Mouse (Mus musculus) C2C12 (cell line): ENCODE results near the gene Spsb2. TPM values are rescaled to one million over a fixed set of nuclear protein-coding genes. Genes with fewer than 3 reads are reported as not detected.
"Not testable (repeated sequence)": the region's sequence is repeated elsewhere in the genome, so short reads cannot be mapped to it uniquely, and the experiment has no call there.

Source experiments
- H3K27me3 ChIP-seq: one replicate; pipeline ENCODE4 v1.6.1; 2011; ENCODE audit not compliant: control insufficient read depth, insufficient read depth, insufficient read length
- H3K36me3 ChIP-seq: one replicate; pipeline ENCODE4 v1.6.1; 2011; ENCODE audit not compliant: control insufficient read depth, insufficient read depth
- H3K4me3 ChIP-seq: one replicate; pipeline ENCODE4 v1.5.1; 2011; ENCODE audit warnings: mild to moderate bottlenecking, control low read depth; ENCODE audit not compliant: poor library complexity, insufficient read depth, severe bottlenecking
- H3K79me2 ChIP-seq: one replicate; pipeline ENCODE4 v1.6.1; 2011; ENCODE audit not compliant: control insufficient read depth, insufficient read depth
- H3K79me3 ChIP-seq: one replicate; pipeline ENCODE4 v1.6.1; 2011; ENCODE audit warnings: low read depth, control low read depth
- H3ac ChIP-seq: one replicate; pipeline ENCODE3; 2011; ENCODE audit warnings: low read depth; ENCODE audit not compliant: control insufficient read depth, insufficient read length
- CEBPB ChIP-seq: IDR thresholded peaks from one replicate; pipeline ENCODE4 v1.6.1; 2011; ENCODE audit warnings: low read depth, mild to moderate bottlenecking, control low read depth, moderate library complexity
- CTCF ChIP-seq: IDR thresholded peaks from one replicate; pipeline ENCODE4 v1.5.1; 2011; ENCODE audit not compliant: control insufficient read depth, insufficient read depth, insufficient read length
- FOSL1 ChIP-seq: IDR thresholded peaks from one replicate; pipeline ENCODE4 v1.8.0; 2011; ENCODE audit warnings: mild to moderate bottlenecking, low read length; ENCODE audit not compliant: poor library complexity, insufficient read depth, severe bottlenecking
- MAX ChIP-seq: IDR thresholded peaks from one replicate; pipeline ENCODE4 v1.6.1; 2011; ENCODE audit warnings: mild to moderate bottlenecking, control low read depth
- MYOD1 ChIP-seq: IDR thresholded peaks from one replicate; pipeline ENCODE4 v1.6.1; 2011; ENCODE audit warnings: low read depth; ENCODE audit not compliant: control insufficient read depth, insufficient read length
- MYOG ChIP-seq: IDR thresholded peaks from one replicate; pipeline ENCODE4 v1.6.1; 2011; ENCODE audit not compliant: control insufficient read depth, insufficient read length; ENCODE audit errors: extremely low read depth
- USF1 ChIP-seq: IDR thresholded peaks from one replicate; pipeline ENCODE4 v1.6.1; 2011; ENCODE audit warnings: low read depth, mild to moderate bottlenecking, control low read depth, moderate library complexity
- polyA plus RNA-seq: library from polyadenylated mRNA; unstranded; fragments of >200 nt; fragmentation: generic; extraction: Trizol; gene quantifications from one replicate; pipeline ENCODE4 v1.2.1, GENCODE M21; 2012; ENCODE audit warnings: missing spikeins

Spsb2 gene
- polyA plus RNA-seq, 1 experiment, result 24.8 TPM

DNA sequence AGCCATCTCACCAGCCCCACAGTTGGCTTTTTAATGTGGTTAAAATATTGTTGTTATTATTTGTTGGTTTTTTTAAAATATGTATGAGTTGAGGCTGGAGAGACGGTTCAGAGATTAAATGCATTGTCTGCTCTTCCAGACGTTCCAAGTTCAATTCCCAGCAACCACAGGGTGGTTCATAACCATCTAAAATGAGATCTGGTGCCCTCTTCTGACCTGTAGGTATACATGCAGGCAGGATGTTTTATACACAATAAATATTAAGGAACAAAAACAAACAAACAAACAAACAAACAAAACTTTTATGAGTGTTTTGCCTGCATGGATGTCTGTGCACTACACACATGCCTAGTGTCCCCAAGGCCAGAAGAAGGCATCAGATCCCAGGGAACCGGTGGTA lies 5.4 kb upstream of the Spsb2 start:
- H3K79me2 ChIP-seq, result no peaks in the 10 kb centered on the region
- no peaks in the 10 kb centered on the region for H3K27me3 ChIP-seq
- TF ChIP-seq MYOG, result no peak
- no peak for TF ChIP-seq FOSL1
- no peak for TF ChIP-seq CTCF
- no peak for TF ChIP-seq MAX
- TF ChIP-seq MYOD1, result no peak
- no peak for TF ChIP-seq USF1
- TF ChIP-seq CEBPB, result no peak
- H3K36me3 ChIP-seq, result no peaks in the 10 kb centered on the region
- no peaks in the 10 kb centered on the region for H3K79me3 ChIP-seq
- no peak overlapping the region for H3ac ChIP-seq
- no peak overlapping the region for H3K4me3 ChIP-seq

DNA sequence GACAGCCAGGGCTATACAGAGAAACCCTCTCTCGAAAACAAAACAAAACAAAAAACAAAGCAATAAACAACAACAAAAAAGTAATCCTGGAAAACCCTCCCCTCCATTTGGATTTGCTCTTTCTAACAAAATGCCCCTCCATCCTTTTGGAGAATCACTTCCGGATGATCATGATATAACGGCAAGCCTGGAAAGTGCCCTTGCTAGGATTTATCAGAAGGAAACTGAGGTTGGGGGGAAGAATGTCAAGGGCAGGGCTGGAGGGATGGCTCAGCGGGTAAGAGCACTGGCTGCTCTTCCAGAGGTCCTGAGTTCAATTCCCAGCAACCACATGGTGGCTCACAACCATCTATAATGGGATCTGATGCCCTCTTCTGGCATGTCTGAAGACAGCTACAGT lies 4.8 kb upstream of the Spsb2 start:
- H3ac ChIP-seq, H3K79me2 ChIP-seq, H3K4me3 ChIP-seq, H3K79me3 ChIP-seq, H3K27me3 ChIP-seq, H3K36me3 ChIP-seq: not testable (repeated sequence)

DNA sequence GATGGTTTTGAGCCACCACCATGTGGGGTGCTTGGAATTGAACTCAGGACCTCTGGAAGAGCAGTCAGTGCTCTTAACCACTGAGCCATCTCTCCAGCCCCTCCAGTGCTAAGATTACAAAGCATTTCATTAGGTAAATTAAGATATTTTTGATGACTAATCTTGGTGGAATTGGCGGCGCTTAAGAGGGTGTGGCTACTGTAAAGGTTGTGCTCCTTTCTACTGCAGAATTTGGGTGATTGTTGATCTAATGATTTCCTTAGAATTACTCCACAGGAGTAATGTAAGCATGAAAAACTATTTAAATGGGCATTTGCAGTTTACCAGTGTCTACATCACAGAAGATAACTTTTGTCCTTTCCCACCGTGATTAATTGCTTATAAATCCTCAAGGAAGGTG lies 4.1 kb upstream of the Spsb2 start:
- no peak overlapping the region for H3K4me3 ChIP-seq
- H3K27me3 ChIP-seq, result no peaks in the 10 kb centered on the region
- no peak overlapping the region for H3ac ChIP-seq
- no peaks in the 10 kb centered on the region for H3K36me3 ChIP-seq
- peaks cover 1% of the 10 kb centered on the region for H3K79me3 ChIP-seq
- H3K79me2 ChIP-seq, result no peaks in the 10 kb centered on the region
- no peak for TF ChIP-seq USF1
- TF ChIP-seq MYOG, result no peak
- TF ChIP-seq FOSL1, result no peak
- no peak for TF ChIP-seq CTCF
- TF ChIP-seq MYOD1, result no peak
- no peak for TF ChIP-seq CEBPB
- TF ChIP-seq MAX, result no peak

DNA sequence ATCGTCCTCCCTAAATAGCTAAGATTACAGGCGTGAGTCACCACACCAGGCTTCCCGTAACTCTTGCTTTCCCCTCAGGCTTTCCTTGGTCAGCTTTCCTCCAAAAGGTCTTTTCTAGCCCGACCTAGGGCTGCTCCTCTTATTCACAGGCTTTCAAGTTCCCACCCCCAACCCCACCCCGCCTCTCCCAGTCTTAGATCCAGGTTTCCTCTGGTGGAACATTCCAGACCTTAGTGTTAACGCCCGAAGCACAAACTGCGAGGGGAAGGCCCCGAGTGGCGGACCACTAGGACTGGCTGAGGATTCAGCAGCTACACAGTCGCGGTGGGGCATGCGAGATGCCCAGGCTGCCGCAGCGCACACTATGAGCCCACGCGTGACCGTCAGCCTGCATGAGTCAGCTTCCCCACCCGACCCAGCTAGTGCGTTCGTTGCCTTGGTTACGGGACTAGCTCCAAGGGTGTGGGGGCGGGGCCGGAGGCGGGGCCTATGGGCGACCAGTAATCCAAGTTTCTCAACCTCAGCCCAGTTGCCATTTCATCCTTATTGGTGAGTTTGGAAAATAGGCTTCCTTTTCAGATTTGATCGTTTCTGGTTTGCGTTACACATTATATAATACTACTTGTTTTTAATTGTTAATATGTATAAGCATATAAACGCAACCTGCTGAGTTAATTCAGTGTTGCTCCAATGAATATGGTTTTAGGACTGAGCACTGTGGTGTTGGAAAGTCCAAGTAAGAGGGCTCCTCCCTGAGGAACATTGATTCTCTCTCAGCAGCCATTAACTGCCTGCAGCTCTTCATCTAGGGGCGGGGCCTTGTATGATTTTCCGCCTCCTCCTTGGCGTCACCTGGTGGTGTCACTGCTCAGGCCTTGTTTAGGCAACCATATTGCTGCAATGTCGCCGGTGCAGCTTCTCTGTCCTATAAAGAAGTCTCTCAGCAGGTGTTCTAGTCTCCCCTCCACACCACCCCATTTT lies 2.8 kb upstream of the Spsb2 start:
- H3K27me3 ChIP-seq, result no peaks in the 10 kb centered on the region
- H3K36me3 ChIP-seq, result peaks cover 10% of the 10 kb centered on the region
- peaks cover 9% of the 10 kb centered on the region for H3K79me2 ChIP-seq
- H3ac ChIP-seq, result peak overlapping the region; percentile 46
- H3K79me3 ChIP-seq, result peaks cover 6% of the 10 kb centered on the region
- TF ChIP-seq CEBPB (peak; percentile 32), FOSL1 (peak; percentile 10), MYOG (no peak), CTCF (no peak), MYOD1 (no peak), MAX (peak; percentile 40), USF1 (no peak)
- peak overlapping the region; percentile 22 for H3K4me3 ChIP-seq

DNA sequence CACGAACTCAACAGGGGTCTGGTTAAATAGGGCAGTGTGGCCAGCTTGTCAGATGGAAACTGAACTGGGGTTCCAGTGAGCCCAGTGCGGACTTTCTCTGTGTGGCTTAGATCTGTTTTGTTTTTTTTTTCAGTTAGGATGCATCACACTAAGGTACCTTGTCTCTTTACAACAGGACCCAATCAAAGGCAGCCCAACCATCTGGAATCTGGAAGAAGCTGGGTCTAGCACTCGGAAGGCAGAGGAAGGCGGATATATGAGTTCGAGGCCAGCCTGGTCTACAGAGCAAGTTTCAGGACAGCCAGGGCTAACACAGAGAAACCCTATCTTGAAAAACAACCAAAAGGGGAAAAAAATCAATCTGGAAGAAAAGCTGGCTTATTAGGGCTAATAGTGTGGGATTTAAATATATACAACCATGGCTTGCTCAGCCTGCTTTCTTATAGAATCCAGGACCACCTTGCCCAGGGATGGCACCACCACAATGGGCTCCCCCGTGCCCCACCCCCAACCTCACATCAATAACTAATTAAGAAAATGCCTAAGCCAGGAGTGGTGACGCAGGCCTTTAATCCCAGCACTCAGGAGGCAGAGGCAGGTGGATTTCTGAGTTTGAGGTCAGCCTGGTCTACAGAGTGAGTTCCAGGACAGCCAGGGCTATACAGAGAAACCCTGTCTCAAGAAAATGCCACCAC lies 1.9 kb upstream of the Spsb2 start:
- TF ChIP-seq USF1 (no peak), CEBPB (no peak), MYOD1 (no peak), MYOG (no peak), MAX (no peak), CTCF (no peak), FOSL1 (no peak)
- Histone ChIP-seq H3K79me3 (peaks cover 10% of the 10 kb centered on the region), H3K4me3 (no peak overlapping the region), H3K79me2 (peaks cover 14% of the 10 kb centered on the region), H3ac (no peak overlapping the region), H3K36me3 (peaks cover 20% of the 10 kb centered on the region), H3K27me3 (no peaks in the 10 kb centered on the region)

DNA sequence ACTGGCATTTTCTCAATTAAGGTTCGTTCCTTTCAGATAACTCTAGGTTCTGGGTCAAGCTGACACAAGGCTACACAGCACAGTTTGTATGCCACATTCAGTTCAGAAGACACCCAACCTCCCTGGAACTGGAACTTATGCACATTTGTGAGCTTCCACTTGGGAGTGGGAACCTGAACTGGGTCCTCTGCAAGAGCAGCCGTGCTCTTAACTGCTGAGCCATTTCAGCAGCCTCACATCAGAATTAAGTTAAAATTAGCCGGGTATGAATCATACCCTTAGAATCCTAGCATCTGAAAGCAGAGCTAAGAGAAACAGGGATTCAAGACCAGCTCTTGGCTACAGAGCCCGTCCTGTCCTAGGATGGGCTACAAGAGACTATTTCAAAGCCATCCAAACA lies 1.1 kb upstream of the Spsb2 start:
- Histone ChIP-seq H3K79me2 (peaks cover 22% of the 10 kb centered on the region), H3ac (no peak overlapping the region), H3K36me3 (peaks cover 27% of the 10 kb centered on the region), H3K79me3 (peaks cover 17% of the 10 kb centered on the region), H3K4me3 (no peak overlapping the region), H3K27me3 (no peaks in the 10 kb centered on the region)
- no peak for TF ChIP-seq MAX
- no peak for TF ChIP-seq MYOG
- TF ChIP-seq FOSL1, result no peak
- TF ChIP-seq CTCF, result no peak
- TF ChIP-seq MYOD1, result no peak
- no peak for TF ChIP-seq USF1
- no peak for TF ChIP-seq CEBPB
